Mouse (Mus musculus): ENCODE results near the gene Shank3. TPM values are rescaled to one million over a fixed set of nuclear protein-coding genes. Genes with fewer than 3 reads are reported as not detected.
A peak's percentile ranks its signal among the peaks of the same experiment; 100 is the strongest.

The Shank3 gene
- polyA plus RNA-seq, 1 experiment from 2014 or later, result 3.5 TPM

DNA sequence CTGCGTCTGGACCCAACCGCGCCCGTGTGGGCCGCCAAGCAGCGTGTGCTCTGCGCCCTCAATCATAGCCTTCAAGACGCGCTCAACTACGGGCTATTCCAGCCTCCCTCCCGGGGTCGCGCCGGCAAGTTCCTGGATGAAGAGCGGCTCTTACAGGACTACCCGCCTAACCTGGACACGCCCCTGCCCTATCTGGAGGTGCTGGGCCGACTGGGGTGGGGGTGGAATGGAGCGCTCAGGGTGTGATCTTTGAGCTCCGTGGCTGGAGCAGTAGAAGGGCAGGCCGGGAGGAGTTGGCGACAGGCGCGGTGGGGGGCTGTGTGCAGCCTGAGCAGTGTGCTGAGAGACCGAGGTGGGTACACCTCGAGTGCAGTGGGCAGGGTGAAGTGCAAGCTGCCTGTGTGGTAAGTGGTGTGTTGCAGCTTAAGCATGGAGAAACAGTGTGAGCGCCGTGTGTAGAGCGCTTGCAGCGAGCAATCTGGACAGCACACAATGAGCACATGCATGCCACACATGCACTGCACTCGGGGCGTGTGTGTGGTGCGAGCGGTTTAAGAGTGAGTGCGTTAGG is 883 bp downstream of the Shank3 start:
- ATAC-seq (ENCODE audit: low FRiP score), result peak; percentile 57
- DNase-seq (ENCODE audit: low spot score), result no peak
- peak overlapping the region; percentile 79 for H3K9ac ChIP-seq (ENCODE audit: low read depth, low read length)
- no peaks in the 10 kb centered on the region for H3K36me3 ChIP-seq (ENCODE audit: control insufficient read depth, insufficient read depth, low read length)
- H3K4me3 ChIP-seq (ENCODE audit: low read depth, low read length), result peak overlapping the region; percentile 82
- H3K4me2 ChIP-seq (replicated peaks; ENCODE audit: low read depth, low read length), result peak overlapping the region; percentile 86
- no peak overlapping the region for H3K27ac ChIP-seq (ENCODE audit: low read depth, low read length)
- peaks cover 11% of the 10 kb centered on the region; the same call in 1 of the 2 replicates for H3K27me3 ChIP-seq (ENCODE audit: control insufficient read depth, insufficient read depth, low read length)
- H3K9me3 ChIP-seq (ENCODE audit: control insufficient read depth, low read length), result no peaks in the 10 kb centered on the region
- 1% methylated on average over 35 of the region's 35 CpGs for WGBS
- H3K4me1 ChIP-seq (replicated peaks; ENCODE audit: control insufficient read depth, insufficient read depth, low read length), result peaks cover 4% of the 10 kb centered on the region; the same call in 1 of the 2 replicates

- Histone ChIP-seq H3K4me1 (replicated peaks; ENCODE audit: control insufficient read depth, insufficient read depth, low read length) (peaks cover 4% of the 10 kb centered on the region; the same call in 1 of the 2 replicates), H3K4me2 (replicated peaks; ENCODE audit: low read depth, low read length) (no peak overlapping the region), H3K27me3 (ENCODE audit: control insufficient read depth, insufficient read depth, low read length) (peaks cover 11% of the 10 kb centered on the region; the same call in 1 of the 2 replicates), H3K9ac (ENCODE audit: low read depth, low read length) (no peak overlapping the region), H3K27ac (ENCODE audit: low read depth, low read length) (no peak overlapping the region), H3K36me3 (ENCODE audit: control insufficient read depth, insufficient read depth, low read length) (no peaks in the 10 kb centered on the region), H3K4me3 (ENCODE audit: low read depth, low read length) (no peak overlapping the region), H3K9me3 (ENCODE audit: control insufficient read depth, low read length) (no peaks in the 10 kb centered on the region)
- ATAC-seq (ENCODE audit: low FRiP score) (no peak), DNase-seq (ENCODE audit: low spot score) (no peak)
- 86% methylated on average over 3 of the region's 3 CpGs for WGBS
Measured at GRCm38 (mm10) chr15:89501321-89501720, 1.9 kb downstream of the Shank3 start.

DNA sequence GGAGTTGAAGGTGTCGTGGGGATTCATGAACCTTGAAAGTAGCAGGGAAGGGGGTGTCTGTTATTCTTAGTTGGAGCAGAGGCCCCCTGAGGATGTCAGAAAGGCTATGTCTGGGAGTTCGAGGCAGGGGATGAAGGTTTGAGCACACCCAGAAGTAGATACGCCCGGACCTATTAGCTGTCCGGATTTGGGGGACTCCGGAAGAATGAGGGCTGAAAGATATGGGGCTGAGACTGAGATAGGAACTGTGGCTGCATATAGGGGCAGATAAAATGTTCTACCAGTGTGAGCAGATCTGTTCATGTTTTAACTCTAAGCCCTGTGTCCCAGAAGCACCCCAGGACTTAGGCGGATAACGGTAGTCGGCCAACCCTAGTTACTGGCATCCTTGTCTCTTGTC is 5.4 kb downstream of the Shank3 start:
- Histone ChIP-seq H3K27me3 (ENCODE audit: control insufficient read depth, insufficient read depth, low read length) (no peaks in the 10 kb centered on the region; the same call in 1 of the 2 replicates), H3K9me3 (ENCODE audit: control insufficient read depth, low read length) (no peaks in the 10 kb centered on the region), H3K4me2 (replicated peaks; ENCODE audit: low read depth, low read length) (no peak overlapping the region), H3K9ac (ENCODE audit: low read depth, low read length) (no peak overlapping the region), H3K4me1 (replicated peaks; ENCODE audit: control insufficient read depth, insufficient read depth, low read length) (no peaks in the 10 kb centered on the region), H3K4me3 (ENCODE audit: low read depth, low read length) (no peak overlapping the region), H3K27ac (ENCODE audit: low read depth, low read length) (no peak overlapping the region), H3K36me3 (ENCODE audit: control insufficient read depth, insufficient read depth, low read length) (no peaks in the 10 kb centered on the region)
- WGBS, result 93% methylated on average over 9 of the region's 9 CpGs
- ATAC-seq (ENCODE audit: low FRiP score) (no peak), DNase-seq (ENCODE audit: low spot score) (no peak)

GRCm38 (mm10) chr15:89507751-89508150 is 8.3 kb downstream of the Shank3 start:
- no peaks in the 10 kb centered on the region for H3K9me3 ChIP-seq (ENCODE audit: control insufficient read depth, low read length)
- no peak for ATAC-seq (ENCODE audit: low FRiP score)
- no peaks in the 10 kb centered on the region for H3K4me1 ChIP-seq (replicated peaks; ENCODE audit: control insufficient read depth, insufficient read depth, low read length)
- no peaks in the 10 kb centered on the region for H3K36me3 ChIP-seq (ENCODE audit: control insufficient read depth, insufficient read depth, low read length)
- no peak overlapping the region for H3K9ac ChIP-seq (ENCODE audit: low read depth, low read length)
- no peak overlapping the region for H3K4me3 ChIP-seq (ENCODE audit: low read depth, low read length)
- no peak overlapping the region for H3K4me2 ChIP-seq (replicated peaks; ENCODE audit: low read depth, low read length)
- 92% methylated on average over 8 of the region's 8 CpGs for WGBS
- no peaks in the 10 kb centered on the region for H3K27me3 ChIP-seq (ENCODE audit: control insufficient read depth, insufficient read depth, low read length)
- H3K27ac ChIP-seq (ENCODE audit: low read depth, low read length), result no peak overlapping the region
- DNase-seq (ENCODE audit: low spot score), result no peak

- Histone ChIP-seq H3K4me2 (replicated peaks; ENCODE audit: low read depth, low read length) (no peak overlapping the region), H3K9me3 (ENCODE audit: control insufficient read depth, low read length) (no peaks in the 10 kb centered on the region), H3K4me3 (ENCODE audit: low read depth, low read length) (no peak overlapping the region), H3K27ac (ENCODE audit: low read depth, low read length) (no peak overlapping the region), H3K27me3 (ENCODE audit: control insufficient read depth, insufficient read depth, low read length) (no peaks in the 10 kb centered on the region), H3K4me1 (replicated peaks; ENCODE audit: control insufficient read depth, insufficient read depth, low read length) (no peaks in the 10 kb centered on the region), H3K36me3 (ENCODE audit: control insufficient read depth, insufficient read depth, low read length) (no peaks in the 10 kb centered on the region), H3K9ac (ENCODE audit: low read depth, low read length) (no peak overlapping the region)
- ATAC-seq (ENCODE audit: low FRiP score), result no peak
- 81% methylated on average over 4 of the region's 4 CpGs for WGBS
- DNase-seq (ENCODE audit: low spot score), result no peak
Measured at GRCm38 (mm10) chr15:89512679-89513078, 13.3 kb downstream of the Shank3 start.

- peaks cover 9% of the 10 kb centered on the region for H3K27me3 ChIP-seq (ENCODE audit: control insufficient read depth, insufficient read depth, low read length)
- WGBS, result 82% methylated on average over 7 of the region's 7 CpGs
- ATAC-seq (ENCODE audit: low FRiP score), result no peak
Measured at GRCm38 (mm10) chr15:89521951-89522350, 22.5 kb downstream of the Shank3 start.

DNA sequence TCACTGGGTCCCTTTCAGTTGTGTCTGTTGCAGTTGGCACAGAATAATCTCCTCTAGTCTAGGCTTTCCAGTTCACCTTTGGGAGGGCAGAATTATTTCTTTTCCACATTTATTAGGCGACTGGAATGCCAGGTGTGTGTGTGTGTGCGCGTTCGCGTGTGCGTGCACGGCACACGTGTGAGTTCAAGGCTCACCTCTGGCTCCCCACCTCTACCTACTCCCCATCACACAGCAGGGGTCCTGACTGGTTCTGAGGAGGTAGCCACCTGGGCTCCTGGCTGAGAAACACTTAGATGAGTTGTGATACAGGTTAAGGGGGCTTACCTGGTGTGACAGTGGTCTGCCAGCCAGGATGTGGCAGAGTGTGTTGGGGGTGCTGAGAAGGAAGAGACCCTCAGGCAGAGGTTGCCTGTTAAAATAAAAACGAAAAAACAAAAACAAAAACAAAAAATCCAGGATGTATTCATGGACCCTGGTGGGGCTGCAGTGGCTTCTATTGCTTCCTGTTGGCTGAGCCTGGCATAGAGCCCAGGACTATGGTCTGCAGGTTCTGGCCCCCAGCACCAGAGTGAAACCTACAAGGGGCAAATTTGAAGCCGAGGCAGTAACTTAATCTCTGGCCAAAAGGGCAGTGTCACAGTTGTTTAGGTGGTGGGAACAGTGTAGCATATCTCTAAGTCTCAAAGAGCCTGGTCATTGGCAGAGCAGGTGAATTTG is 23.3 kb downstream of the Shank3 start:
- Histone ChIP-seq H3K9me3 (ENCODE audit: control insufficient read depth, low read length) (no peaks in the 10 kb centered on the region), H3K4me1 (replicated peaks; ENCODE audit: control insufficient read depth, insufficient read depth, low read length) (no peaks in the 10 kb centered on the region), H3K36me3 (ENCODE audit: control insufficient read depth, insufficient read depth, low read length) (no peaks in the 10 kb centered on the region), H3K27ac (ENCODE audit: low read depth, low read length) (no peak overlapping the region), H3K27me3 (ENCODE audit: control insufficient read depth, insufficient read depth, low read length) (peaks cover 9% of the 10 kb centered on the region), H3K4me3 (ENCODE audit: low read depth, low read length) (no peak overlapping the region), H3K9ac (ENCODE audit: low read depth, low read length) (no peak overlapping the region), H3K4me2 (replicated peaks; ENCODE audit: low read depth, low read length) (peak overlapping the region; percentile 95)
- ATAC-seq (ENCODE audit: low FRiP score) (no peak), DNase-seq (ENCODE audit: low spot score) (no peak)
- WGBS, result 88% methylated on average over 10 of the region's 10 CpGs

More at GRCm38 (mm10) chr15:89521951-89522350, 22.5 kb downstream of the Shank3 start:
- Histone ChIP-seq H3K4me2 (replicated peaks; ENCODE audit: low read depth, low read length) (no peak overlapping the region), H3K9ac (ENCODE audit: low read depth, low read length) (no peak overlapping the region), H3K4me1 (replicated peaks; ENCODE audit: control insufficient read depth, insufficient read depth, low read length) (no peaks in the 10 kb centered on the region), H3K4me3 (ENCODE audit: low read depth, low read length) (no peak overlapping the region), H3K36me3 (ENCODE audit: control insufficient read depth, insufficient read depth, low read length) (no peaks in the 10 kb centered on the region), H3K27ac (ENCODE audit: low read depth, low read length) (no peak overlapping the region), H3K9me3 (ENCODE audit: control insufficient read depth, low read length) (no peaks in the 10 kb centered on the region)
- no peak for DNase-seq (ENCODE audit: low spot score)

- Histone ChIP-seq H3K9me3 (ENCODE audit: control insufficient read depth, low read length) (no peaks in the 10 kb centered on the region), H3K36me3 (ENCODE audit: control insufficient read depth, insufficient read depth, low read length) (no peaks in the 10 kb centered on the region), H3K4me2 (replicated peaks; ENCODE audit: low read depth, low read length) (peak overlapping the region; percentile 95), H3K9ac (ENCODE audit: low read depth, low read length) (no peak overlapping the region), H3K4me3 (ENCODE audit: low read depth, low read length) (peak overlapping the region; percentile 49), H3K4me1 (replicated peaks; ENCODE audit: control insufficient read depth, insufficient read depth, low read length) (no peaks in the 10 kb centered on the region), H3K27me3 (ENCODE audit: control insufficient read depth, insufficient read depth, low read length) (peaks cover 9% of the 10 kb centered on the region), H3K27ac (ENCODE audit: low read depth, low read length) (no peak overlapping the region)
- peak; percentile 49; the same call in 1 of the 2 replicates for ATAC-seq (ENCODE audit: low FRiP score)
- WGBS, result 13% methylated on average over 12 of the region's 47 CpGs
- DNase-seq (ENCODE audit: low spot score), result peak; percentile 52
Measured at GRCm38 (mm10) chr15:89523283-89523832, 23.9 kb downstream of the Shank3 start.

Measured in hindbrain, embryonic 11.5 days (tissue).